Mouse (Mus musculus): ENCODE measurements around the gene Shank3. TPM values are rescaled to one million over a fixed set of nuclear protein-coding genes. Genes with fewer than 3 reads are reported as not detected.

The Shank3 gene
- total RNA-seq, 2 experiments from 2014 or later: 78.7 to 83.9 TPM

- DNase-seq: no peak
- intact Hi-C loops (cut with DNase I): no loop called here
Observed at GRCm38 (mm10) chr15:89605822-89606570, 106.6 kb downstream of the Shank3 start.

- no peak for DNase-seq
- intact Hi-C loops (cut with DNase I): no loop called here
Observed at GRCm38 (mm10) chr15:89607480-89607879, 108.1 kb downstream of the Shank3 start.

- no peak for DNase-seq
- intact Hi-C loops (cut with DNase I): no loop called here
Observed at GRCm38 (mm10) chr15:89607888-89608287, 108.5 kb downstream of the Shank3 start.

Other genes starting within 250 kb of the Shank3 start
- 10 to 100 TPM; 70.7 to 74.7 TPM for gene Sbf1, start 184.3 kb upstream of the Shank3 start, total RNA-seq (2021)
- gene Adm2, start 176.9 kb upstream of the Shank3 start, total RNA-seq (2021): not detected
- not detected for gene Miox, start 165.2 kb upstream of the Shank3 start, total RNA-seq (2021)
- 10 to 100 TPM; 33.1 to 38.3 TPM for gene Lmf2, start 144.0 kb upstream of the Shank3 start, total RNA-seq (2021)
- 10 to 100 TPM; 56.0 to 64.7 TPM for gene Ncaph2, start 143.9 kb upstream of the Shank3 start, total RNA-seq (2021)
- 10 to 100 TPM; 19.7 to 21.4 TPM for gene Sco2, start 125.8 kb upstream of the Shank3 start, total RNA-seq (2021)
- under 1 TPM; 0.20 to 0.74 TPM for gene Tymp, start 122.6 kb upstream of the Shank3 start, total RNA-seq (2021)
- 1 to 10 TPM in 1 of 2 experiments, under 1 TPM in 1; 0.76 to 1.6 TPM for gene Odf3b, start 120.3 kb upstream of the Shank3 start, total RNA-seq (2021)
- gene Klhdc7b, start 114.7 kb upstream of the Shank3 start, total RNA-seq (2021): not detected
- not detected for gene Syce3, start 89.1 kb upstream of the Shank3 start, total RNA-seq (2021)
- gene Cpt1b, start 73.8 kb upstream of the Shank3 start, total RNA-seq (2021): 100 to 1,000 TPM; 596 TPM
- gene C730034F03Rik, start 70.0 kb upstream of the Shank3 start, total RNA-seq (2021): 1 to 10 TPM; 1.6 to 2.9 TPM
- 10 to 100 TPM; 11.0 to 14.6 TPM for gene Gm44502, start 69.9 kb upstream of the Shank3 start, total RNA-seq (2021)
- 10 to 100 TPM; 50.9 to 59.9 TPM for gene Chkb, start 69.7 kb upstream of the Shank3 start, total RNA-seq (2021)
- gene Mapk8ip2, start 45.7 kb upstream of the Shank3 start, total RNA-seq (2021): under 1 TPM; 0.05 to 0.31 TPM
- gene Arsa, start 22.2 kb upstream of the Shank3 start, total RNA-seq (2021): 10 to 100 TPM; 13.7 to 15.5 TPM
- gene Acr, start 68.7 kb downstream of the Shank3 start, total RNA-seq (2021): under 1 TPM; 0.15 to 0.53 TPM
- gene Rabl2, start 92.3 kb downstream of the Shank3 start, total RNA-seq (2021): 1 to 10 TPM; 5.0 to 7.5 TPM

Measured in heart, postnatal 14 days (tissue).